Mouse (Mus musculus): ENCODE results near the gene Nr2c2.
"Not testable (repeated sequence)": the region's sequence is repeated elsewhere in the genome, so short reads cannot be mapped to it uniquely, and the experiment has no call there.

Gene Nr2c2

DNA sequence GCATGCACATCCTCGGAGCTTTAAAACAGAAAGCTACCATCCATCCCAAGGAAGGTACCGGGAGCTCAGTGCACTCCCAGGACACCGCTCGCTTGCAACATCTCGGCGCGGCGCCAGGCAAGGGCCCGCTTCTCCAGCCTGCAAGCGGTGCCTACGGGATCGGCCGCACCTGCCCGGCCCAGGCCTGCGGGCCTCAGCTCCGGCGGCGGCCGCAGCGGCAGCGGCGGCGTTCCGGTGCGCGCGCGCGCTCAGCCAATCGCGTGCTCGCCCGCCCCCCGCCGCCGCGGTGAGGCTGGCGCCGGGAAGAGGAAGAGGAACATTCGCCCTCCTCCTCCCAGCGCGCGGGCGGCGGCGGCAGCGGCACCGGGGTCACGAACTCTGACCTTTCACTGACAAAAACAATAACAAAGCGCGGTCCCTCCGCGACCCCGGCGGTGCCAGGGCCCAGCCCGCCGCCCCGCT is at the start of gene Nr2c2:
TSS of gene Nr2c2 (plus strand) at position 261 of the 462 bp plus-strand sequence.
- peak; percentile 63 for DNase-seq (ENCODE audit: low read depth)

- no peak for DNase-seq (ENCODE audit: low read depth)
These were observed 49.1 kb upstream of the Nr2c2 start for GRCm38 (mm10) chr6:92042055-92042454.

- DNase-seq (ENCODE audit: low read depth), result no peak
These were observed 48.3 kb upstream of the Nr2c2 start for GRCm38 (mm10) chr6:92042850-92043249.

- no peak for DNase-seq (ENCODE audit: low read depth)
These were observed 33.4 kb upstream of the Nr2c2 start for GRCm38 (mm10) chr6:92057768-92058167.

- no peak for DNase-seq (ENCODE audit: low read depth)
These were observed 29.5 kb upstream of the Nr2c2 start for GRCm38 (mm10) chr6:92061725-92062124.

GRCm38 (mm10) chr6:92063452-92063851 is 27.7 kb upstream of the Nr2c2 start:
- DNase-seq (ENCODE audit: low read depth), result no peak

DNA sequence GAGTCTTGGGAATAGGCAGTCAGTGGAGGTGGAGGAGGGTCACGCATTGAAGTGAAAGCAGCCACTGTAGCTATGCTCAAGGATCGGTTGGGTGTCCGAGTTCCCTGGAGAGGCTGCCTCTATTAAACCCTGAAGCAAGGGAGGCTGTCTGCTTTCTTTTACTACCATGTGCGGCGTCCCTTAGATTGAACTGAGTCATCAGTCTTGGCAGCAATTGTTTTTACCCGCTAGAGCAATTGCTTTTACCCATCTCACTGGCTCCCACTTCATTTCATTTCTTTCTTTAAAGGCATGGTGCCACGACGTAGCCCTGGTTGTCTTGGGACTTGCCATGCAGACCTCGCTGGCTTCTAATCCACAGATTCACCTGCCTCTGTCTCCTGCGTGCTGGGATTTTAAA is 27.1 kb upstream of the Nr2c2 start:
- DNase-seq (ENCODE audit: low read depth), result no peak

DNA sequence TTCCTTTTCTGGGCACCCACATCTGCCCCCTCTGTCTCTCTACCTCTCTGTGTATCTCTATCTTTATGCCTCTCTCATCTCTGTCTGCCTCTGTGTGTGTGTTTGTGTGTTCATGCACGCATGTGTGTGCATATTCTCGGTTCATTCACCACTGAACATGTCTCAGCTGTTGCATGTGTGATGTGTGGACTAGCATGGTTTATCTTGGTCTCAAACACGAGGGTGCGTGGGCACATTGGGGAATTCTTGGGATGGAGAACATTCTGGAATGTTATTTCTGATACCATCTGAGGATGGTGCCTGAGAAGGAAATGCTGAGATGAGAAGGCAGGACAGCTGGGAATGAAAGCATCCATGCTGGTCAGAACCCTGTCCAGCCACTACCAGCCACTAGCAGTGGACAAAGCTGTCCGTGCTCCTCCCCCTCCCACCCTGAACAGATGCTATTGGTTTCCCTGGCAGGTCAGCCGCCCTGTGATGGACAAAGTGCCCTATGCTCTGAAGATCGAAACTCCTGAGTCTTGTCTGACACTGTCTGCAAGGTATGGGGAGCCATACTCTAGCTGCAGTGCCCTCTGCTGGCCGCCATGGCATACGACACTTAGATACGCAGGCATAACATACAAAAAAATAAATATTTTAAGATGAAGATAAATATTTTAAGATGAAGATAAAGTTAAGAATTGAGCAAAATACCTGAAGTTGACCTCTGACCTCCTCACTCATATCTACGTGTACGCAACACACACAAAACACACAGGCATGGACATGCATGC is 25.3 kb upstream of the Nr2c2 start:
- peak; percentile 36 for DNase-seq (ENCODE audit: low read depth)

- peak; percentile 42 for DNase-seq (ENCODE audit: low read depth)
These were observed 23.9 kb upstream of the Nr2c2 start for GRCm38 (mm10) chr6:92067146-92067790.

DNA sequence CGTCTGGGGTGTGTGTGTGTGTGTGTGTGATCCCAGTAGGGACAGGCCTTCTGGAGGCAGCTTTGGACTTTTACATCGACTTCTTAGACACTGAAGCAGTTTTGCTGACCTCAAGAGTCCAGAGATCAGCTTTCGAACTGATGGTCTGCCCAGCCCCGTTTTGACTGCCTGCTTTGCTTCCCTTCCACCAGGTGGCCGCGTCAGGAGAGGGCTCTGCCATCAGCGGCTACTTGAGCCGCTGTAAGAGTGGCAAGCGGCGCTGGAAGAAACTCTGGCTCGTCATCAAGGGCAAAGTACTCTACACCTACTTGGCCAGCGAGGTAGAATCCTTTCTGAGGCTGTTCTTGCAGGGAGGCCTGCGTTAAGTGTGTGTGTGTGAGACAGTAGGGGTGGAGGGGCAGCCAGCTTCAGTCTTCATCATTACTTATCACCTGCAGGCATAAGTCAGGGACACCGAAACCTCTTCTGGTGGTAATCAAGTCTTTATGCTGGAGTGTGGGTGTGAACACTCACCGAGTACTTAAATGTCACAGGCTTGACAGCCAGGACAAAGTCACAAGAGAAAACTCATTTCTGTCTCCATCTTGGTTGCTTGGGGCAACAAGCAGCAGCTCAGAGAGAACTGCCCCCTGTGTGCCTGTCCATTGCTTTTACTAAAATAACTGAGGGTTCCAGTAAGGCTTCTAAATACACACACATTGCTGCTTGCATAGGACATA is 19.9 kb upstream of the Nr2c2 start:
- DNase-seq (ENCODE audit: low read depth), result no peak

DNA sequence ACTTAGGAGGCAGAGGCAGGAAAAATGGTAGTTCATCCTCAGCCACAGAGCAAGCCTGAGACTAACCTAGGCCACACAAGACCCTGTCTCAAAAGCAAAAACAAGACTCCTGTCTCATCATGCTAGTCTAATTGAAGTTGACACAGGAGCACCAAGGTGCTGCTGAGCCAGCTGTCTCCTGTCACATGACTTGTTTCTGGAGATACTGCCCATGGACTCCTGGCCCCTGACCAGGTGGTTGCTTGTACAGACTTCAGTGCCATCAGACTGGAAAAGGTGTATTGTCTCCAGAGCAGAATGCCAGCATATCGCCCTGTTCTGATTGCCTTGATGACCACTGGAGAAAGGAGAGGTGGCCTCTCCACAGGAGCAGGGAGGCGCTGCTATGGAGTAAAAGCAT is 10.5 kb upstream of the Nr2c2 start:
- no peak for DNase-seq (ENCODE audit: low read depth)

- DNase-seq (ENCODE audit: low read depth), result no peak
These were observed 8.4 kb upstream of the Nr2c2 start for GRCm38 (mm10) chr6:92082756-92083155.

DNA sequence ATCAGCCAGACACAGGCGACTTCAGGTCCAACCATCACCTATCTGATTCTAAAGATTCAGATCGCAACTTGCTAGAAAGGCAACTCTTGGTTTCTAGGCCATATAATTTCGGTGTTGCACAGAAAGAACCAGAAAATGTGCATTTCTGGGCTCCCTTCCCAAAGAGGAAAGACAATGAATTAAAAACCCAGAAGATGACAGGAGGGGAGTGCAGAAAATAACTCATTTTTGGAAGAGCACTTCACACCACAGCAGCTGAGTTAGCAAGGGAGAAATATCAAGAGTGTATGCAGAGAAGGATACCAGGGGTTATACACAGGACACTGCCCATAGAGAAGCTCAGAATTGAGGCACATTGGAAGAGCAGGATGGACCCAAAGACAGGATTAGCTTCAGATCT is 6.3 kb upstream of the Nr2c2 start:
- DNase-seq (ENCODE audit: low read depth), result no peak

DNA sequence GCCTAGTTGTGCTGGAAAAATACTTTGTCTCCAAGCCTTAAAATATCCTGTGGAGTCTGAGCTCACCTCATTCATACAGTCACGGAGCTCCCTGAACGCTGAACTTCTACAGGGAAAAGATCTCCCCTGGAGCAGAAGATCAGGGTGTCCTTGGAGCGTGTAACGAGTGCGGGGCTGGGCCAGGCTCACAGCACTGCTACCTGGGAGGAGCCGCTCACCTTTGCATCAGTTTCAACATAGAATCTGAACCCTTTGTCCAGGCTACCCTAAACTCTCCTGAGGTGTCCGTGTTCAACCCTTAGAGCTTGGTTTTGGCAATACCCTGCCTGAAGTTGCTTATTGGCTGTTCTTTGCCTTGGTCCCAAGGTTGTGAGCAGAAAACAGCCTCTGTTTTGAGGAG is 2.0 kb upstream of the Nr2c2 start:
- DNase-seq (ENCODE audit: low read depth), result not testable (repeated sequence)

DNA sequence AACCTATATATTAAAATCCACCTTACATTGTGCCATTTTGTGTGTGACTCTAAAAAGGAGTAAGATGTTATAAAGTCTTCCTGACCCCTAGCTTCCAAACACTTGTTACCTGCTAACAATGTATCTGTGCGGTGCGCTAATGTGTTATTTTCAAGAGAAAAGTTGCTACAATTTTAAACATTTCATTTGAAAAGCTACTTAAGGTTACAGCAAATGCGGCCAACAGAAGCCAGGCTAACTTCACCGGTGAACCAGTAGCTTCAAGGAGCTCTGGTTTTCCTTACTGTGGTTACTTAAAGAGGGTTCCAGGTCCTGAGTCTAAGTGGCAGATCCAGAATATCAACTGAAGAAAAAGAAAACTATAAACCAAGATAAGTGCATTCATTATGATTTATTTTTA is 1.2 kb upstream of the Nr2c2 start:
- DNase-seq (ENCODE audit: low read depth), result no peak

DNA sequence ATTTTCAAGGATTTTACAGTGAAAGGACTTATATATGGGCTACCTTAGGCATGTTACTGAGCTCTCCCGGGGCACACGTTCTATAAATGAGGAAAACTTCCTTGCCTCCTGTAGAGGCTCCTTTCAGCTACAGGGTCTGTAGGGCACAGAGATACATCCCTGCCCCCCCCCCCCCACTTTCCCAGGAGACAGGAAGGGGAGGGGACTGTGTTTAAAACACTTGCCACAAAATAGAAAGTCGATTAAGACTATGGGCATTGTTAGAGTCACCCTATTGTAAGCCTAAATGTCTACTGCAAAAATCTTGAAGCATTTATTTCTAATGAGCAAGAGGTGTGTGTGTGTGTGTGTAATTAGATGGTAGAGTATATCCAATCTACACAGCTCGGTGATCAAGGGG is 693 bp upstream of the Nr2c2 start:
- DNase-seq (ENCODE audit: low read depth), result no peak

- DNase-seq (ENCODE audit: low read depth), result peak; percentile 97
These were observed 738 bp downstream of the Nr2c2 start for GRCm38 (mm10) chr6:92091767-92092489.

- DNase-seq (ENCODE audit: low read depth), result no peak
These were observed 1.5 kb downstream of the Nr2c2 start for GRCm38 (mm10) chr6:92092737-92093136.

DNA sequence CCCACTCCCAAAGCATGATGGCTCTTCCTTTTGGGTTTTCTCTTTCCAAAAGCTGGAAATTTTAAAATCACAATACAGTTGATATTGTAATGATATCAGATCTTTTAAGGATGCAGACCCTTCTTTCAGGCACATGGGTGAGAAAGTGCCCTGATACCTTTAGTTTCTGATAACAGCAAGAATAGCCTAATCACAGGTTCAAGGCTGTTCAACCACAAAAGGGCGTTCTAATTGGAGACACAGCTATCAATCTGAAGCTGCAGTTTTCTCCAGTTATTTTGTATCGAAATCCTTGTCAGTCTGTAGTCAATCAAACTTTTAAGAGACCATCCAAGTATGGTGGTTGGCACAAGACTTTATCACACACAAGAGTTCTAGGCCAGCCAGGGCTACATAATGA is 2.7 kb downstream of the Nr2c2 start:
- no peak for DNase-seq (ENCODE audit: low read depth)

- no peak for DNase-seq (ENCODE audit: low read depth)
These were observed 9.6 kb downstream of the Nr2c2 start for GRCm38 (mm10) chr6:92100679-92101360.

- no peak for DNase-seq (ENCODE audit: low read depth)
These were observed 33.4 kb downstream of the Nr2c2 start for GRCm38 (mm10) chr6:92124547-92124946.
